Mouse (Mus musculus) erythroblast, embryonic 14.5 days (primary cell): ENCODE data around the gene Ufc1. TPM values are rescaled to one million over a fixed set of nuclear protein-coding genes. Genes with fewer than 3 reads are reported as not detected.
A peak's percentile ranks its signal among the peaks of the same experiment; 100 is the strongest.
"Not testable (repeated sequence)": the region's sequence is repeated elsewhere in the genome, so short reads cannot be mapped to it uniquely, and the experiment has no call there.

ENCODE experiments used
- H3K27me3 ChIP-seq: 2 replicates; pipeline ENCODE4 v1.6.1; 2012; ENCODE audit warnings: inconsistent platforms; ENCODE audit not compliant: control insufficient read depth
- H3K36me3 ChIP-seq: 2 replicates; pipeline ENCODE4 v1.6.1; 2012; ENCODE audit warnings: mild to moderate bottlenecking, inconsistent platforms; ENCODE audit not compliant: control insufficient read depth
- H3K4me1 ChIP-seq: 2 replicates; pipeline ENCODE4 v1.6.1; 2012; ENCODE audit warnings: inconsistent platforms; ENCODE audit not compliant: control insufficient read depth
- H3K4me3 ChIP-seq: replicated peaks from 2 replicates; pipeline ENCODE3; 2012; ENCODE audit warnings: moderate library complexity, mild to moderate bottlenecking, inconsistent platforms
- H3K9me3 ChIP-seq: 2 replicates; pipeline ENCODE4 v1.6.1; 2012; ENCODE audit warnings: low read length, inconsistent platforms, mixed read lengths; ENCODE audit not compliant: control insufficient read depth
- GATA1 ChIP-seq: IDR thresholded peaks from 2 replicates; pipeline ENCODE4 v1.6.1; 2012; ENCODE audit warnings: low read length, inconsistent platforms, mixed read lengths
- TAL1 ChIP-seq: IDR thresholded peaks from 3 replicates; pipeline ENCODE4 v1.6.1; 2012; ENCODE audit warnings: low read length, inconsistent platforms, mixed read lengths
- polyA plus RNA-seq: library from polyadenylated mRNA; stranded (reverse); fragments of >175 nt; gene quantifications from 2 replicates; pipeline ENCODE4 v1.2.3, GENCODE M21; 2012

Gene Ufc1
- polyA plus RNA-seq, 1 experiment = 4.8 TPM

- peaks cover 40% of the 10 kb centered on the region for H3K4me1 ChIP-seq
- no peak overlapping the region for H3K4me3 ChIP-seq
- peaks cover 27% of the 10 kb centered on the region for H3K36me3 ChIP-seq
- H3K9me3 ChIP-seq = no peaks in the 10 kb centered on the region
- no peak for TF ChIP-seq GATA1
- no peak for TF ChIP-seq TAL1
- no peaks in the 10 kb centered on the region for H3K27me3 ChIP-seq
Measured at GRCm38 (mm10) chr1:171325571-171325970, 30.7 kb upstream of the Ufc1 start.

- peaks cover 25% of the 10 kb centered on the region for H3K36me3 ChIP-seq
- peaks cover 17% of the 10 kb centered on the region for H3K4me1 ChIP-seq
- TF ChIP-seq GATA1 (no peak), TAL1 (no peak)
- H3K4me3 ChIP-seq = no peak overlapping the region
- H3K9me3 ChIP-seq = no peaks in the 10 kb centered on the region
- H3K27me3 ChIP-seq = peaks cover 7% of the 10 kb centered on the region; the same call in 1 of the 2 replicates
Measured at GRCm38 (mm10) chr1:171322012-171322411, 27.2 kb upstream of the Ufc1 start.

- peaks cover 24% of the 10 kb centered on the region for H3K36me3 ChIP-seq
- H3K4me1 ChIP-seq = peaks cover 15% of the 10 kb centered on the region
- no peak overlapping the region for H3K4me3 ChIP-seq
- peaks cover 7% of the 10 kb centered on the region; the same call in 1 of the 2 replicates for H3K27me3 ChIP-seq
- H3K9me3 ChIP-seq = no peaks in the 10 kb centered on the region
- TF ChIP-seq TAL1 (no peak), GATA1 (no peak)
Measured at GRCm38 (mm10) chr1:171321415-171321814, 26.6 kb upstream of the Ufc1 start.

- TF ChIP-seq GATA1 = no peak
- no peak for TF ChIP-seq TAL1
- Histone ChIP-seq H3K4me3 (no peak overlapping the region), H3K9me3 (no peaks in the 10 kb centered on the region), H3K36me3 (peaks cover 12% of the 10 kb centered on the region), H3K27me3 (peaks cover 7% of the 10 kb centered on the region; the same call in 1 of the 2 replicates), H3K4me1 (peaks cover 5% of the 10 kb centered on the region)
Measured at GRCm38 (mm10) chr1:171320151-171320550, 25.3 kb upstream of the Ufc1 start.

GRCm38 (mm10) chr1:171319748-171320147 is 24.9 kb upstream of the Ufc1 start:
- Histone ChIP-seq H3K9me3 (no peaks in the 10 kb centered on the region), H3K36me3 (peaks cover 9% of the 10 kb centered on the region), H3K4me3 (no peak overlapping the region), H3K27me3 (peaks cover 7% of the 10 kb centered on the region; the same call in 1 of the 2 replicates), H3K4me1 (peaks cover 5% of the 10 kb centered on the region)
- TF ChIP-seq GATA1 (no peak), TAL1 (no peak)

- H3K27me3 ChIP-seq = peaks cover 31% of the 10 kb centered on the region
- no peak overlapping the region for H3K4me3 ChIP-seq
- no peak for TF ChIP-seq GATA1
- no peak for TF ChIP-seq TAL1
- no peaks in the 10 kb centered on the region for H3K9me3 ChIP-seq
- no peaks in the 10 kb centered on the region for H3K4me1 ChIP-seq
- no peaks in the 10 kb centered on the region for H3K36me3 ChIP-seq
Measured at GRCm38 (mm10) chr1:171309321-171309720, 14.5 kb upstream of the Ufc1 start.

- H3K4me3 ChIP-seq, H3K9me3 ChIP-seq, H3K36me3 ChIP-seq, H3K4me1 ChIP-seq: not testable (repeated sequence)
- peaks cover 35% of the 10 kb centered on the region for H3K27me3 ChIP-seq
Measured at GRCm38 (mm10) chr1:171306157-171306556, 11.3 kb upstream of the Ufc1 start.

GRCm38 (mm10) chr1:171298226-171298625 is 3.4 kb upstream of the Ufc1 start:
- Histone ChIP-seq H3K4me1 (peaks cover 16% of the 10 kb centered on the region), H3K27me3 (peaks cover 45% of the 10 kb centered on the region), H3K4me3 (no peak overlapping the region), H3K9me3 (peaks cover 2% of the 10 kb centered on the region; the same call in 1 of the 2 replicates), H3K36me3 (no peaks in the 10 kb centered on the region)
- TF ChIP-seq GATA1 (no peak), TAL1 (no peak)

GRCm38 (mm10) chr1:171295063-171295402 is 209 bp upstream of the Ufc1 start:
- H3K4me3 ChIP-seq = peak overlapping the region; percentile 96
- peaks cover 5% of the 10 kb centered on the region; the same call in 1 of the 2 replicates for H3K9me3 ChIP-seq
- peaks cover 6% of the 10 kb centered on the region for H3K36me3 ChIP-seq
- TF ChIP-seq GATA1 (no peak), TAL1 (no peak)
- peaks cover 36% of the 10 kb centered on the region for H3K27me3 ChIP-seq
- peaks cover 38% of the 10 kb centered on the region for H3K4me1 ChIP-seq

GRCm38 (mm10) chr1:171293906-171294297 is 922 bp downstream of the Ufc1 start:
- TF ChIP-seq TAL1 (no peak), GATA1 (no peak)
- Histone ChIP-seq H3K4me3 (peak overlapping the region; percentile 96), H3K27me3 (peaks cover 31% of the 10 kb centered on the region), H3K36me3 (peaks cover 17% of the 10 kb centered on the region), H3K4me1 (peaks cover 42% of the 10 kb centered on the region), H3K9me3 (peaks cover 5% of the 10 kb centered on the region; the same call in 1 of the 2 replicates)
